Mouse (Mus musculus) myocyte (in vitro differentiated cells): ENCODE results near the gene Creb3l2. TPM values are rescaled to one million over a fixed set of nuclear protein-coding genes. Genes with fewer than 3 reads are reported as not detected.

ENCODE experiments used
- H3K27me3 ChIP-seq: one replicate; pipeline ENCODE4 v1.6.1; 2011; ENCODE audit not compliant: control insufficient read depth, insufficient read depth, insufficient read length
- H3K36me3 ChIP-seq: one replicate; pipeline ENCODE4 v1.6.1; 2011; ENCODE audit not compliant: control insufficient read depth, insufficient read depth
- H3K4me2 ChIP-seq: one replicate; pipeline ENCODE4 v1.6.1; 2011; ENCODE audit warnings: low read depth, control low read depth
- H3K4me3 ChIP-seq: one replicate; pipeline ENCODE4 v1.5.1; 2011; ENCODE audit warnings: mild to moderate bottlenecking, control low read depth, moderate library complexity
- H3K79me2 ChIP-seq: one replicate; pipeline ENCODE4 v1.6.1; 2011; ENCODE audit not compliant: control insufficient read depth, insufficient read depth
- H3ac ChIP-seq: one replicate; pipeline ENCODE4 v1.6.1; 2011; ENCODE audit not compliant: control insufficient read depth, insufficient read length
- CEBPB ChIP-seq: IDR thresholded peaks from 2 replicates; pipeline ENCODE4 v1.6.1; 2011; ENCODE audit warnings: mild to moderate bottlenecking, moderate library complexity; ENCODE audit not compliant: poor library complexity, insufficient read depth, severe bottlenecking
- E2F4 ChIP-seq: IDR thresholded peaks from one replicate; pipeline ENCODE4 v1.6.1; 2011; ENCODE audit warnings: mild to moderate bottlenecking, control low read depth, moderate library complexity; ENCODE audit not compliant: insufficient read depth
- MAX ChIP-seq: IDR thresholded peaks from one replicate; pipeline ENCODE4 v1.6.1; 2011; ENCODE audit warnings: low read depth, mild to moderate bottlenecking, control low read depth
- MYOD1 ChIP-seq, 3 experiments: IDR thresholded peaks; one replicate each; pipeline ENCODE4 v1.6.1; 2011; ENCODE audit warnings: control low read depth in 2 of 3, low read depth in 2 of 3, mild to moderate bottlenecking in 2 of 3, moderate library complexity in 1 of 3; ENCODE audit not compliant: insufficient read length in 2 of 3, control insufficient read depth in 1 of 3
- MYOG ChIP-seq, 3 experiments: IDR thresholded peaks; one replicate each; pipeline ENCODE4 v1.6.1; 2011; ENCODE audit warnings: control low read depth in 2 of 3, low read depth in 2 of 3, mild to moderate bottlenecking in 2 of 3; ENCODE audit not compliant: insufficient read length in 2 of 3, control insufficient read depth in 1 of 3, insufficient read depth in 1 of 3
- POLR2A ChIP-seq: IDR thresholded peaks from one replicate; pipeline ENCODE4 v1.6.1; 2011; ENCODE audit warnings: low read depth, mild to moderate bottlenecking, control low read depth, moderate library complexity; ENCODE audit not compliant: insufficient read length
- POLR2AphosphoS2 ChIP-seq: IDR thresholded peaks from one replicate; pipeline ENCODE4 v1.6.1; 2011; ENCODE audit warnings: low read depth, control low read depth; ENCODE audit not compliant: insufficient read length
- REST ChIP-seq: IDR thresholded peaks from one replicate; pipeline ENCODE4 v1.6.1; 2011; ENCODE audit warnings: mild to moderate bottlenecking, control low read depth, moderate library complexity; ENCODE audit not compliant: insufficient read depth, insufficient read length
- SRF ChIP-seq: IDR thresholded peaks from one replicate; pipeline ENCODE4 v1.6.1; 2011; ENCODE audit warnings: low read depth; ENCODE audit not compliant: control insufficient read depth, insufficient read length
- TCF12 ChIP-seq: IDR thresholded peaks from one replicate; pipeline ENCODE4 v1.6.1; 2011; ENCODE audit warnings: mild to moderate bottlenecking, control low read depth; ENCODE audit not compliant: poor library complexity, insufficient read depth, severe bottlenecking
- TCF3 ChIP-seq: IDR thresholded peaks from one replicate; pipeline ENCODE4 v1.6.1; 2011; ENCODE audit warnings: low read depth, control low read depth; ENCODE audit not compliant: insufficient read length
- USF1 ChIP-seq: IDR thresholded peaks from one replicate; pipeline ENCODE4 v1.6.1; 2011; ENCODE audit warnings: low read depth, mild to moderate bottlenecking, control low read depth, moderate library complexity
- polyA plus RNA-seq: library from polyadenylated mRNA; unstranded; fragments of >200 nt; fragmentation: generic; extraction: Trizol; gene quantifications from one replicate; pipeline ENCODE4 v1.2.1, GENCODE M21; 2012; ENCODE audit warnings: missing spikeins

Gene Creb3l2
- polyA plus RNA-seq, 1 experiment, result 11.2 TPM

GRCm38 (mm10) chr6:37328671-37329070 is 113.3 kb downstream of the Creb3l2 start:
- no peak for TF ChIP-seq REST
- TF ChIP-seq MAX, result no peak
- Histone ChIP-seq H3K36me3 (peaks cover 3% of the 10 kb centered on the region), H3K4me2 (no peak overlapping the region), H3ac (no peak overlapping the region), H3K4me3 (no peak overlapping the region), H3K79me2 (no peaks in the 10 kb centered on the region), H3K27me3 (no peaks in the 10 kb centered on the region)

GRCm38 (mm10) chr6:37327519-37327918 is 114.4 kb downstream of the Creb3l2 start:
- no peak overlapping the region for H3K4me3 ChIP-seq
- H3K79me2 ChIP-seq, result no peaks in the 10 kb centered on the region
- H3ac ChIP-seq, result no peak overlapping the region
- H3K36me3 ChIP-seq, result no peaks in the 10 kb centered on the region
- H3K4me2 ChIP-seq, result no peak overlapping the region
- H3K27me3 ChIP-seq, result no peaks in the 10 kb centered on the region
- no peak for TF ChIP-seq SRF
- no peak for TF ChIP-seq MAX
- no peak for TF ChIP-seq TCF12
- TF ChIP-seq POLR2AphosphoS2, result no peak
- no peak for TF ChIP-seq CEBPB
- TF ChIP-seq TCF3, result no peak
- no peak for TF ChIP-seq REST
- no peak for TF ChIP-seq E2F4
- TF ChIP-seq MYOG (IDR thresholded peaks at IDR 0.05; ENCODE audit: control insufficient read depth in 1 of 3, insufficient read depth in 1 of 3, insufficient read length in 2 of 3, low read depth in 2 of 3), result no peak
- TF ChIP-seq POLR2A, result no peak
- no peak for TF ChIP-seq USF1
- TF ChIP-seq MYOD1 (IDR thresholded peaks at IDR 0.05; ENCODE audit: control insufficient read depth in 1 of 3, insufficient read length in 2 of 3, low read depth in 2 of 3), result no peak

- H3ac ChIP-seq, result no peak overlapping the region
- H3K79me2 ChIP-seq, result no peaks in the 10 kb centered on the region
- TF ChIP-seq MAX (no peak), CEBPB (no peak), POLR2AphosphoS2 (no peak), MYOG (IDR thresholded peaks at IDR 0.05; ENCODE audit: control insufficient read depth in 1 of 3, insufficient read depth in 1 of 3, insufficient read length in 2 of 3, low read depth in 2 of 3) (no peak), E2F4 (no peak)
- no peaks in the 10 kb centered on the region for H3K27me3 ChIP-seq
- H3K4me3 ChIP-seq, result no peak overlapping the region
- H3K36me3 ChIP-seq, result no peaks in the 10 kb centered on the region
- H3K4me2 ChIP-seq, result no peak overlapping the region
These were observed 115.4 kb downstream of the Creb3l2 start for GRCm38 (mm10) chr6:37326603-37326955.

GRCm38 (mm10) chr6:37325906-37326602 is 115.9 kb downstream of the Creb3l2 start:
- Histone ChIP-seq H3K27me3 (no peaks in the 10 kb centered on the region), H3ac (no peak overlapping the region), H3K4me3 (no peak overlapping the region), H3K4me2 (no peak overlapping the region), H3K36me3 (no peaks in the 10 kb centered on the region), H3K79me2 (no peaks in the 10 kb centered on the region)
- no peak for TF ChIP-seq MAX
- TF ChIP-seq MYOG (IDR thresholded peaks at IDR 0.05; ENCODE audit: control insufficient read depth in 1 of 3, insufficient read depth in 1 of 3, insufficient read length in 2 of 3, low read depth in 2 of 3), result no peak
- no peak for TF ChIP-seq E2F4
- TF ChIP-seq USF1, result no peak

- Histone ChIP-seq H3K36me3 (no peaks in the 10 kb centered on the region), H3K4me2 (no peak overlapping the region), H3K4me3 (no peak overlapping the region), H3K79me2 (no peaks in the 10 kb centered on the region), H3ac (no peak overlapping the region), H3K27me3 (no peaks in the 10 kb centered on the region)
- no peak for TF ChIP-seq MAX
- no peak for TF ChIP-seq MYOG (IDR thresholded peaks at IDR 0.05; ENCODE audit: control insufficient read depth in 1 of 3, insufficient read depth in 1 of 3, insufficient read length in 2 of 3, low read depth in 2 of 3)
- TF ChIP-seq CEBPB, result no peak
- TF ChIP-seq MYOD1 (IDR thresholded peaks at IDR 0.05; ENCODE audit: control insufficient read depth in 1 of 3, insufficient read length in 2 of 3, low read depth in 2 of 3), result no peak
- TF ChIP-seq REST, result no peak
These were observed 116.9 kb downstream of the Creb3l2 start for GRCm38 (mm10) chr6:37325076-37325475.

GRCm38 (mm10) chr6:37322641-37323040 is 119.3 kb downstream of the Creb3l2 start:
- TF ChIP-seq REST, result no peak
- Histone ChIP-seq H3K4me3 (no peak overlapping the region), H3K79me2 (no peaks in the 10 kb centered on the region), H3K27me3 (no peaks in the 10 kb centered on the region), H3ac (no peak overlapping the region), H3K36me3 (no peaks in the 10 kb centered on the region), H3K4me2 (no peak overlapping the region)
